Mouse (Mus musculus): ENCODE measurements at regions not wholly inside any gene's neighbourhood (a gene's known extent, or its start where the extent isn't known, plus 50 kb on each side); places are given as distances from the start of the nearest gene placed in this dataset.

- no peak for TF ChIP-seq CTCF (conservative IDR thresholded peaks at IDR 0.05; ENCODE audit: low read length)
- no peak for TF ChIP-seq NANOG (IDR thresholded peaks at IDR 0.05; ENCODE audit: borderline replicate concordance, low read length)
Observed at GRCm38 (mm10) chr4:75517459-75518158, 239.5 kb upstream of the Dmac1 start.
